Mouse (Mus musculus) limb, embryonic 14.5 days (tissue): ENCODE measurements around the gene Dclk3. TPM values are rescaled to one million over a fixed set of nuclear protein-coding genes. Genes with fewer than 3 reads are reported as not detected.

Experiments used
- ATAC-seq: fragments of 200-750 bp; cut with Nextera tagmentation; 2 replicates; pipeline ENCODE4 v1.8.0; 2017; ENCODE audit warnings: low read depth, moderate number of reproducible peaks, moderate TSS enrichment; ENCODE audit not compliant: low FRiP score
- DNase-seq: peaks from one replicate; pipeline ENCODE4 v3.0.0-alpha.2; 2015; ENCODE audit warnings: low spot score
- H3K27ac ChIP-seq: fragments of 300-500 bp; sonication (generic); replicated peaks from 2 replicates; pipeline ENCODE4 v1.5.1; 2014; ENCODE audit warnings: low read depth, mild to moderate bottlenecking, low read length, moderate library complexity, mixed read lengths
- H3K27me3 ChIP-seq: fragments of 300-500 bp; sonication (generic); 2 replicates; pipeline ENCODE4 v1.6.1; 2014; ENCODE audit warnings: low read length, mixed read lengths; ENCODE audit not compliant: control insufficient read depth, insufficient read depth
- H3K36me3 ChIP-seq: fragments of 300-500 bp; sonication (generic); 2 replicates; pipeline ENCODE4 v1.6.1; 2014; ENCODE audit warnings: mild to moderate bottlenecking, low read length, moderate library complexity, mixed read lengths; ENCODE audit not compliant: control insufficient read depth, insufficient read depth
- H3K4me1 ChIP-seq: fragments of 300-500 bp; sonication (generic); 2 replicates; pipeline ENCODE4 v1.6.1; 2014; ENCODE audit warnings: antibody characterized with exemption, low read length, mixed read lengths; ENCODE audit not compliant: control insufficient read depth, insufficient read depth
- H3K4me2 ChIP-seq: fragments of 300-500 bp; sonication (generic); replicated peaks from 2 replicates; pipeline ENCODE4 v1.6.1; 2014; ENCODE audit warnings: low read depth, mild to moderate bottlenecking, low read length, moderate library complexity; ENCODE audit not compliant: severe bottlenecking
- H3K4me3 ChIP-seq: fragments of 300-500 bp; sonication (generic); replicated peaks from 2 replicates; pipeline ENCODE4 v1.5.1; 2014; ENCODE audit warnings: low read length
- H3K9ac ChIP-seq: fragments of 300-500 bp; sonication (generic); 2 replicates; pipeline ENCODE4 v1.6.1; 2014; ENCODE audit warnings: mild to moderate bottlenecking, low read depth, low read length, moderate library complexity; ENCODE audit not compliant: severe bottlenecking
- H3K9me3 ChIP-seq: fragments of 300-500 bp; sonication (generic); 2 replicates; pipeline ENCODE4 v1.6.1; 2016; ENCODE audit warnings: low read length; ENCODE audit not compliant: control insufficient read depth
- POLR2A ChIP-seq: fragments of 200-500 bp; IDR thresholded peaks from 2 replicates; pipeline ENCODE4 v1.8.0; 2012; ENCODE audit warnings: inconsistent platforms, mild to moderate bottlenecking, moderate library complexity, borderline replicate concordance; ENCODE audit not compliant: insufficient read depth, insufficient read length; ENCODE audit errors: extremely low read depth
- WGBS: fragments of 180-500 bp; shearing (Covaris S2); extraction: QIAGEN DNeasy Blood & Tissue Kit; methylation state at CpG from one replicate; pipeline ENCODE4 v1.1.7; 2014; 5-methylcytosine and 5-hydroxymethylcytosine counted together
- polyA plus RNA-seq, 2 experiments: library from polyadenylated mRNA; depleted of rRNA in 1 of 2; stranded (reverse) in 1 of 2; unstranded in 1 of 2; fragments of >200 nt; fragmentation: Nextera tagmentation in 1 of 2; extraction: Ambion mirVana in 1 of 2; gene quantifications; 2 replicates each; pipeline versions ENCODE4 v1.2.1 to v1.2.3; 2012 to 2014

Gene Dclk3
- polyA plus RNA-seq, 2 experiments = 0.41 to 0.74 TPM

DNA sequence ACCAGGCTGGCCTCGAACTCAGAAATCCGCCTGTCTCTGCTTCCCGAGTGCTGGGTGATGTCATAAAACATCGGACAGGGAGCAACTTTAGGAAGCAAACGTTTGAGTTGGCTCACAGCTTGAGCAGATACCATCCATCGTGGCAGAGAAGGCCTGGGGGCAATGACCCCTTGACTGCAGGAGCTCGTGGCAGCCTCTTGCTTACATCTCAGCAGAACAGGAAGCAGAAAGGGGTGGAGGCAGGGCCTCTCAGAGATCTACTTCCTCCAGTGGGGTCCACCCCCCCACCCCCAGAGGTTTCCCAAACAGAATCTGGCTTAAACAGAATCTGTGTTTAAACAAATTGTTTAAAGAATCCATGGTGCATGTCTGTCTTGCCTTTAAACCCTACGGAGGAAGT is 20.6 kb downstream of the Dclk3 start:
- Histone ChIP-seq H3K27me3 (no peaks in the 10 kb centered on the region), H3K4me3 (no peak overlapping the region), H3K4me2 (no peak overlapping the region), H3K36me3 (no peaks in the 10 kb centered on the region), H3K9me3 (no peaks in the 10 kb centered on the region), H3K27ac (no peak overlapping the region), H3K4me1 (peaks cover 9% of the 10 kb centered on the region; the same call in 1 of the 2 replicates), H3K9ac (no peak overlapping the region)
- DNase-seq (no peak), ATAC-seq (no peak)
- TF ChIP-seq POLR2A = no peak
- WGBS = 53% methylated on average over 8 of the region's 8 CpGs

DNA sequence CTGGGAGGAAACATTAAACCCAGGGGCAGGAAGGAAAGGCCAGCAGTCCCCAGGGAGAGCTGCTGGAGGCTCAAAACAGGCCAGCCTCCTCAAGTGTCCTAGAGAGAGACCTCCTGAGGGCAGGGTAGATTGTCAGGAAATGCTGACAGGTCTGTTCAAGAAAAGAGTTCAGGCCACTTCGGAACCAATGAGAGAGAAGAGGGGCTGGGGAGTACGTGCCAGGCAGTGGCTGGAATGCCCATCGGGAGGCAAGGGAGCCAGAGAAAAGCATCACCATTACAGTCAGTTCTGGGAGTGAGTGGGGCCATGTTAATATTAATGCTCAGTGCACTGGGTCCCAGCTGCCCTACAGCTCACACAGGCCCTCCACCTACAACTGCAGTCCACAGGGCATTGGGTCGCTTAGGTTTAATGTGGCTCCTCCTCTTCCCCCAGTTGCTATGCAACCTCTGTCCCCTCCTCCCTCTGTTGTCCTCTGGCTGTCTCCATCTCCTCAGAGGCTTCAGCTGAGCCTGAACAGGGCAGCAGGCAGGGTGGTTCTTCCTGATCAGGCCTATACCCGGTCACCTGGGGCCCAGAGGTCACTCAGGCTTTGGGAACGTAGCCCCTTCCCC is 21.4 kb downstream of the Dclk3 start:
- 36% methylated on average over 6 of the region's 6 CpGs for WGBS
- ATAC-seq (no peak), DNase-seq (no peak)
- H3K4me1 ChIP-seq = peaks cover 9% of the 10 kb centered on the region; the same call in 1 of the 2 replicates
- H3K27ac ChIP-seq = no peak overlapping the region
- H3K36me3 ChIP-seq = no peaks in the 10 kb centered on the region
- H3K27me3 ChIP-seq = no peaks in the 10 kb centered on the region
- no peak overlapping the region for H3K4me2 ChIP-seq
- TF ChIP-seq POLR2A = no peak
- no peak overlapping the region for H3K4me3 ChIP-seq
- no peak overlapping the region for H3K9ac ChIP-seq
- no peaks in the 10 kb centered on the region for H3K9me3 ChIP-seq

GRCm38 (mm10) chr9:111461415-111462103 is 22.7 kb downstream of the Dclk3 start:
- Histone ChIP-seq H3K9me3 (no peaks in the 10 kb centered on the region), H3K4me2 (no peak overlapping the region), H3K4me1 (peaks cover 9% of the 10 kb centered on the region; the same call in 1 of the 2 replicates), H3K27me3 (no peaks in the 10 kb centered on the region), H3K27ac (no peak overlapping the region), H3K36me3 (no peaks in the 10 kb centered on the region), H3K4me3 (no peak overlapping the region), H3K9ac (no peak overlapping the region)
- ATAC-seq = no peak
- 47% methylated on average over 10 of the region's 10 CpGs for whole genome bisulfite sequencing
- TF ChIP-seq POLR2A = no peak
- no peak for DNase-seq

- no peak overlapping the region for H3K4me2 ChIP-seq
- ATAC-seq (no peak), DNase-seq (no peak)
- H3K27me3 ChIP-seq = no peaks in the 10 kb centered on the region
- H3K36me3 ChIP-seq = no peaks in the 10 kb centered on the region
- no peak overlapping the region for H3K4me3 ChIP-seq
- H3K4me1 ChIP-seq = peaks cover 9% of the 10 kb centered on the region; the same call in 1 of the 2 replicates
- no peaks in the 10 kb centered on the region for H3K9me3 ChIP-seq
- H3K9ac ChIP-seq = no peak overlapping the region
- 84% methylated on average over 6 of the region's 6 CpGs for WGBS
- H3K27ac ChIP-seq = no peak overlapping the region
- no peak for TF ChIP-seq POLR2A
These were observed 26.8 kb downstream of the Dclk3 start for GRCm38 (mm10) chr9:111465666-111466065.

- no peak overlapping the region for H3K27ac ChIP-seq
- DNase-seq = no peak
- no peak overlapping the region for H3K4me3 ChIP-seq
- no peaks in the 10 kb centered on the region for H3K27me3 ChIP-seq
- WGBS = 59% methylated on average over 21 of the region's 21 CpGs
- H3K4me1 ChIP-seq = 0 out of 2 replicates have a peak, but pooled peaks cover 4% of the 10 kb centered on the region
- H3K9me3 ChIP-seq = no peaks in the 10 kb centered on the region
- H3K4me2 ChIP-seq = no peak overlapping the region
- TF ChIP-seq POLR2A = no peak
- no peak overlapping the region for H3K9ac ChIP-seq
- ATAC-seq = no peak
- H3K36me3 ChIP-seq = no peaks in the 10 kb centered on the region
These were observed 35.0 kb downstream of the Dclk3 start for GRCm38 (mm10) chr9:111473686-111474457.
